14 mouse cellular contexts compared by ENCODE assay signal in genomic region chr10:85270209-85270608, GRCm38 (mm10).
"Had no signal": no experiment of that assay in that cellular context is flagged by ENCODE, and none has a peak within 500 bp of the region (broad histone marks: within the 10 kb centered on the region; RNA-seq: fewer than 3 reads in every experiment).

No protein-coding gene starts in this region.

- DNase-seq: kidney, postnatal 36 days; liver, embryonic 13.5 days; liver, postnatal 0 days; retina, postnatal 1 day; right cerebral cortex, postnatal 4 days; spleen, adult 18-20 months; thymus, adult 18-20 months; thymus, postnatal 14 days had no signal

- H3K9ac ChIP-seq: limb, embryonic 15.5 days; liver, embryonic 13.5 days; liver, postnatal 0 days; midbrain, embryonic 12.5 days; neural tube, embryonic 13.5 days had no signal

- H3K4me1 ChIP-seq: liver, embryonic 13.5 days had no signal

- ATAC-seq: liver, postnatal 0 days; midbrain, embryonic 16.5 days had no signal

- H3K36me3 ChIP-seq: limb, embryonic 15.5 days; liver, embryonic 13.5 days; midbrain, embryonic 12.5 days; neural tube, embryonic 13.5 days had no signal

- H3K9me3 ChIP-seq: limb, embryonic 15.5 days; liver, embryonic 13.5 days; midbrain, embryonic 12.5 days; neural tube, embryonic 13.5 days had no signal

- H3K4me3 ChIP-seq: layer of hippocampus, adult 2 months; limb, embryonic 15.5 days; liver, embryonic 13.5 days; midbrain, embryonic 12.5 days; neural tube, embryonic 13.5 days had no signal

- H3K4me2 ChIP-seq: limb, embryonic 15.5 days; liver, embryonic 13.5 days; midbrain, embryonic 12.5 days; neural tube, embryonic 13.5 days had no signal

- H3K27ac ChIP-seq: kidney, postnatal 0 days; layer of hippocampus, adult 2 months; limb, embryonic 15.5 days; liver, embryonic 13.5 days; midbrain, embryonic 12.5 days; neural tube, embryonic 13.5 days had no signal

- H3K27me3 ChIP-seq: limb, embryonic 15.5 days; liver, embryonic 13.5 days; midbrain, embryonic 12.5 days had no signal
